Mouse (Mus musculus) retina, postnatal 7 days (tissue): ENCODE results near the gene Egf.

ENCODE experiments used
- DNase-seq: peaks from one replicate; pipeline ENCODE4 v3.0.0-alpha.2; 2012; ENCODE audit warnings: low read depth, low spot score

The Egf gene

GRCm38 (mm10) chr3:129651765-129652164, 103.4 kb downstream of the Egf start:
- DNase-seq = no peak

DNA sequence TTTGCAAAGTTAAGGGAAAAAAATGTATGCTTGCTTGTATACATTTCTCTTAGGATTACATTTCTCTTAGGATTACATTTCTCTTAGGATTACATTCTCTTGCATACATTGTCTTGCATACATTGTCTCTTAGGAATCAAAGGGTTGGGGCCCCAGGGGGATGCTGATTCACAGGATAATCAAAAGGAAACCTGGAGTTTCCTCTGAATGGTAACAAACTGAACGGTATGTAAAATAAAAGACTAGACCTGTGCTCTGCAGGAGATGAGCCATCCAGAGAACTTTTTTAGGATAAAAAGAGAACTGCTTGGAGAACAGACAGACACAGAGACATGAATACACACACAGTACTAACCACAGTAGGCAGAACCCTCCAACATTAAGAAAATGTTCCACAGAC, 104.2 kb downstream of the Egf start:
- DNase-seq = no peak

- no peak for DNase-seq
These were observed 104.9 kb downstream of the Egf start for GRCm38 (mm10) chr3:129650293-129650612.

- peak; percentile 53 for DNase-seq
These were observed 105.4 kb downstream of the Egf start for GRCm38 (mm10) chr3:129649586-129650292.

GRCm38 (mm10) chr3:129648598-129648997, 106.5 kb downstream of the Egf start:
- no peak for DNase-seq

- DNase-seq = no peak
These were observed 107.8 kb downstream of the Egf start for GRCm38 (mm10) chr3:129647312-129647711.

DNA sequence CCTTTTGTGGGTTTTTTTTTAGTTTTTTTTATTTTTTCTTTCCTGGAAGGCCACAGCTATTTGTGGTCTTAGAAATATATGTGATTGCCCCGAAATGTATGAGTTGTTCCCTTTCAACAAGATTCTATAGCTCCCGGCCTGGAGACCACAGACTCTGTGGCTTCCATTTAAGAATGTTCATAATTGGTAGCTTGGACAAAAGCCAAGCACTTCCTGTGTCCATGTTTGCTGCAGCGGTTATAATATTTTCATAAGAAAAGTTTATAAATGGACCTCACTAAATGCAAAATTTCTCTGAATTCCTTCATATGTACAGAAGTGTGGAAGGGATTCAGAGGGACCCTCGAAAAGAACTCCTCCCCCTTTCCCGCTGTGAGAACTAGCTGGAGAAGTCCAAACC, 108.3 kb downstream of the Egf start:
- no peak for DNase-seq

- DNase-seq = no peak
These were observed 109.7 kb downstream of the Egf start for GRCm38 (mm10) chr3:129645409-129645808.

- no peak for DNase-seq
These were observed 113.5 kb downstream of the Egf start for GRCm38 (mm10) chr3:129641621-129642020.

- no peak for DNase-seq
These were observed 114.7 kb downstream of the Egf start for GRCm38 (mm10) chr3:129640211-129641000.

GRCm38 (mm10) chr3:129639701-129640100, 115.4 kb downstream of the Egf start:
- DNase-seq = no peak

- no peak for DNase-seq
These were observed 117.7 kb downstream of the Egf start for GRCm38 (mm10) chr3:129637446-129637845.

DNA sequence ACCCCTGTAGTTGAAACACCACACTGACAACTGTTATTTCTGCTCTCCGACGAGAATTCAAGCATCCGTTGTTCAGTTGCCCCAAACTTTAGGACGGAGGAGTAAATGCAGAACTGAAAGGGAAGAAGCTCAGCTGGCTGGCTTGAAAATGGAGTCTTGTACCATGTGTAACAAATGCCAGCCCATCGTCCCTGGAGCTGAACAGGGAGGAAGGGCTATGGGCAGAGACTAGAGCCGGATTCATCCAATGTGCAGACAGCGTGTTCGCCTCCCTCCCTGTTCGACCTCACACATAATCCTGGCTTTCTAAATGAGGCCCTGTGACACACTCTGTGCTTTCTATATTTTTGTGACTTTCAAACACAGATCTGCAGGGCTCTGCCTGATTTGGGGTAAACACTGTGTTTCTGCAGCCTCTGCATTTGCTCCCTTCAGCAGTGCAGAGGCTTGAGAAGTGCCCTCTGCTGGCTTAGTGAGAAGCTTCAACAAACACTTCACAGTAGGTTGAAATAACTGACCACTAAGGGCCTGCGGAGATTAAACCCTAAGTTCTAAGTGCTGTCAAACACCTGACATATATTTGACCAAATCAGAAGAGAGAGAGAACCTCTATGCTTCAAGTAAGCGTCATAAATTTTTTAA, 120.7 kb downstream of the Egf start:
- DNase-seq = no peak

DNA sequence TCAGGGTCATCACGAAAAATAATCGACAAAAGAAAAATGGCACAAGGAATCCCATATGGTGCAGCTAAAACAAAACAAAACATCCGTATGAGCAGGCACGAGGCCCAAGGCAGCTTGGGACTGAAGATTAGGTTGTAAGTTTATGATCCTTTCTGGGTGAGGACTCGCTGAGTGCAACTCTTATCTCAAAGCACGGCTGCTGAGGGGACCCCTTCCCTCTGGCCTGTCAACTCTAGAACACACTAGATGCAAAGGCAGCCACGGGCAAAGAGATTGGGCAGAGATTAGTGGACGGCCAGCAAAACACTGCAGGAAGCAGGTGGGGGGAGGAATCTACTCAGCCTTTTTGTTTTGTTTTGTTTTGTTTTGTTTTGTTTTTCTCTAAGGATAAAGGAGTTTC, 121.6 kb downstream of the Egf start:
- no peak for DNase-seq

- no peak for DNase-seq
These were observed 123.3 kb downstream of the Egf start for GRCm38 (mm10) chr3:129631857-129632256.

DNA sequence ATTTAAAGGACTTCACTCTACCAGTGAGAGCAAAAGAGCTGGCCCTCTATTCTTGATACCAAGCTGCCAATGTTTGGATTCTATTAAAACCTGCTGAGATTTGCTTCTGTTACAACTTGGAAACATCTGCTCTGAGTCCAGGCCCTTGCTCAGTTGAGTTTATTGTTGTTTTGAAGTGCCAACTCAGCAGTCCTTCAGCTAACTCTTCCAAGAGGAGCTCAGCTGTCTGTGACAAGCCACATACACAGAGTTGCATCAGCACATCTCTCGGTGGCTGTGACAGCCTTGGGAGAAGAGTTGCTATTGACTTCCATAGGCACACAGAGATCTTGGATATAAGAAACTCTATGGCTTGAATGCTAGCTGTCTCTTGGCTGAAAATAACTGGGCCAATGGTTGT, 124.1 kb downstream of the Egf start:
- DNase-seq = no peak
